Mouse (Mus musculus) olfactory bulb, adult 2 months (tissue): ENCODE measurements around the gene Syne4.

Experiments
- CTCF ChIP-seq: fragments of 200-500 bp; IDR thresholded peaks from 2 replicates; pipeline ENCODE4 v1.5.1; 2012; ENCODE audit warnings: low read depth, mild to moderate bottlenecking, low read length, moderate library complexity; ENCODE audit not compliant: insufficient read depth
- POLR2A ChIP-seq: fragments of 200-500 bp; IDR thresholded peaks from 2 replicates; pipeline ENCODE4 v1.6.1; 2012; ENCODE audit warnings: mild to moderate bottlenecking, low read depth, low read length, moderate library complexity; ENCODE audit not compliant: insufficient read depth

GRCm38 (mm10) chr7:30289071-30289713 lies 25.4 kb upstream of the Syne4 start:
- no peak for TF ChIP-seq POLR2A
- no peak for TF ChIP-seq CTCF
